Mouse (Mus musculus) kidney, embryonic 15.5 days (tissue): ENCODE results near the gene Plpp7. TPM values are rescaled to one million over a fixed set of nuclear protein-coding genes. Genes with fewer than 3 reads are reported as not detected.
A peak's percentile ranks its signal among the peaks of the same experiment; 100 is the strongest.

Source experiments
- ATAC-seq: fragments of 200-750 bp; cut with Nextera tagmentation; replicated peaks from 2 replicates; pipeline ENCODE4 v1.8.0; 2017; ENCODE audit warnings: moderate TSS enrichment; ENCODE audit not compliant: low FRiP score
- H3K27ac ChIP-seq: fragments of 300-500 bp; sonication (generic); 2 replicates; pipeline ENCODE4 v1.5.1; 2015; ENCODE audit warnings: mild to moderate bottlenecking, inconsistent platforms
- H3K27me3 ChIP-seq: fragments of 300-500 bp; sonication (generic); 2 replicates; pipeline ENCODE4 v1.6.1; 2015; ENCODE audit warnings: inconsistent platforms
- H3K36me3 ChIP-seq: fragments of 300-500 bp; sonication (generic); 2 replicates; pipeline ENCODE4 v1.6.1; 2015; ENCODE audit warnings: inconsistent platforms
- H3K4me1 ChIP-seq: fragments of 300-500 bp; sonication (generic); 2 replicates; pipeline ENCODE4 v1.6.1; 2015; ENCODE audit warnings: inconsistent platforms
- H3K4me2 ChIP-seq: fragments of 300-500 bp; sonication (generic); 2 replicates; pipeline ENCODE4 v1.6.1; 2015; ENCODE audit warnings: moderate library complexity, mild to moderate bottlenecking, inconsistent platforms
- H3K4me3 ChIP-seq: fragments of 300-500 bp; sonication (generic); replicated peaks from 2 replicates; pipeline ENCODE4 v1.5.1; 2015; ENCODE audit warnings: mild to moderate bottlenecking, inconsistent platforms
- H3K9ac ChIP-seq: fragments of 300-500 bp; sonication (generic); 2 replicates; pipeline ENCODE4 v1.6.1; 2015; ENCODE audit warnings: mild to moderate bottlenecking, inconsistent platforms
- H3K9me3 ChIP-seq: fragments of 300-500 bp; sonication (generic); replicated peaks from 2 replicates; pipeline ENCODE4 v1.6.1; 2016; ENCODE audit warnings: inconsistent platforms
- WGBS: fragments of 180-500 bp; shearing (Covaris S2); methylation state at CpG from one replicate; pipeline ENCODE4 v1.1.7; 2015; ENCODE audit warnings: mixed read lengths; 5-methylcytosine and 5-hydroxymethylcytosine counted together
- polyA plus RNA-seq: library from polyadenylated mRNA; unstranded; fragments of >200 nt; fragmentation: Nextera tagmentation; extraction: Ambion mirVana; gene quantifications from 2 replicates; pipeline ENCODE4 v1.2.1, GENCODE M21; 2015

The Plpp7 gene
- polyA plus RNA-seq, 1 experiment from 2014 or later: 7.1 TPM

DNA sequence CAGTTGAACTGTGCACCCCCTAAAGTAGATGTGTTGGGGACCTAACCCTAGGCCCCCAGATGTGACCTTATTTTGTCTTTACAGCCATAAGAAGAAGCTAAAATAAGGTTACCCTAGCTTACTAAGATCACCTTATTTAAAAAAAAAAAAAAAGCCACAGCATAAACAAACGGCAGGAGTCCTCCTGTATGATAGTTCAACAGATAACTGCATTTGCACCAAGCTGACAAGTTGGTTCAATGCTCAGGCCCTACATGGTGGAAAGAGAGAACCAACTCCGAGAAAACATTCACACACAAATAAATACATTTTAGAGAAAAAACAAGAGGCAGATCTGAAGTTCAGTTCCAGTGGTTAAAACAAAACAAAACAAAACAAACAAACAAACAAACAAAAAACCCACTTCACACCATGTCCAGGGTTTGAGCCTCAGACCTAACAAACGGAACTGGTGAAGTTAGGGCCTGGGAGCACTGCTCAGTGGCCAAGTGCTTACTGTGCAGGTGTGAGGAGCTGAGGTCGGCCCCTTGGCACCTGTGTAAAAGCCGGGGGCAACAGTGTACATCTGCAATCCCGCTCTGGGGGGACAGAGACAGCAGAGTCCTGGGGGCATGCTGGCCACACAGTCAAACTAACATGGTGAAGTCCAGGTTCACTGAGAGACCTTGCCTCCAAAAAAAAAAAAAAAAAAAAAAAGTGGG is 36.7 kb downstream of the Plpp7 start:
- 57% methylated on average over 6 of the region's 6 CpGs for WGBS

DNA sequence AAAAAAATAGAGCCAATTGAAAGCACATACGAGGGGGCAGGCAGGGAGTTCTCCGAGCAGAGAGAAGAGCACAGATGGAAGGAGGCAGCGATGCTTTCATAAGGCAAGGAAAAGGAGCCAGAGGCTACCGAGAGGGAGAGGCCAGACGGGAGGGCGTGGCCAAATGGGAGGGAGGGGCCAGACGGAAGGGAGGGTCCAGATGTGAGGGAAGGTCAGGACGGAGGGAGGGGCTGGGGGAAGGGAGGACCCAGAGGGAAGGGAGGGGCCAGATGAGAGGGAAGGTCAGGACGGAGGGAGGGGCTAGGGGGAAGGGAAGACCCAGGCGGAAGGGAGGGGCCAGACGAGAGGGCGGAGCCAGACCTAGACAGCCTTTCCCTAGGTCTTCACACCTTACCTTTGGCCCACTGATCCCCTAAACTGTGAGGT is 37.3 kb downstream of the Plpp7 start:
- Histone ChIP-seq H3K4me3 (peak overlapping the region; percentile 10; the same call in 1 of the 2 replicates), H3K27me3 (0 out of 2 replicates have a peak, but pooled peaks cover 2% of the 10 kb centered on the region), H3K4me2 (peak overlapping the region; percentile 36), H3K9me3 (no peaks in the 10 kb centered on the region), H3K9ac (no peak overlapping the region), H3K4me1 (peaks cover 26% of the 10 kb centered on the region), H3K36me3 (no peaks in the 10 kb centered on the region), H3K27ac (no peak overlapping the region)
- no peak for ATAC-seq
- WGBS: 6% methylated on average over 12 of the region's 12 CpGs

More for the DNA sequence above, 36.7 kb downstream of the Plpp7 start:
- peak overlapping the region; percentile 36; the same call in 1 of the 2 replicates for H3K4me2 ChIP-seq
- H3K4me1 ChIP-seq: peaks cover 20% of the 10 kb centered on the region
- H3K36me3 ChIP-seq: no peaks in the 10 kb centered on the region
- no peak overlapping the region for H3K27ac ChIP-seq
- ATAC-seq: no peak
- H3K9me3 ChIP-seq: no peaks in the 10 kb centered on the region
- H3K9ac ChIP-seq: no peak overlapping the region
- H3K4me3 ChIP-seq: no peak overlapping the region
- 0 out of 2 replicates have a peak, but pooled peaks cover 2% of the 10 kb centered on the region for H3K27me3 ChIP-seq

- no peaks in the 10 kb centered on the region for H3K9me3 ChIP-seq
- 0 out of 2 replicates have a peak, but pooled peaks cover 2% of the 10 kb centered on the region for H3K27me3 ChIP-seq
- no peak overlapping the region for H3K4me3 ChIP-seq
- no peak overlapping the region for H3K4me2 ChIP-seq
- ATAC-seq: no peak
- no peaks in the 10 kb centered on the region for H3K36me3 ChIP-seq
- H3K9ac ChIP-seq: no peak overlapping the region
- peaks cover 21% of the 10 kb centered on the region for H3K4me1 ChIP-seq
- no peak overlapping the region for H3K27ac ChIP-seq
- 4% methylated on average over 2 of the region's 2 CpGs for WGBS
These were observed 38.7 kb downstream of the Plpp7 start for GRCm38 (mm10) chr2:32134039-32134438.

- H3K9me3 ChIP-seq: no peaks in the 10 kb centered on the region
- H3K27me3 ChIP-seq: no peaks in the 10 kb centered on the region
- peak overlapping the region; percentile 87 for H3K4me2 ChIP-seq
- H3K4me3 ChIP-seq: peak overlapping the region; percentile 74
- peak; percentile 94 for ATAC-seq
- peak overlapping the region; percentile 74 for H3K9ac ChIP-seq
- under 1% methylated on average over 40 of the region's 40 CpGs for WGBS
- no peaks in the 10 kb centered on the region for H3K36me3 ChIP-seq
- peak overlapping the region; percentile 95 for H3K27ac ChIP-seq
- H3K4me1 ChIP-seq: peaks cover 18% of the 10 kb centered on the region
These were observed 42.4 kb downstream of the Plpp7 start for GRCm38 (mm10) chr2:32137667-32138266.

DNA sequence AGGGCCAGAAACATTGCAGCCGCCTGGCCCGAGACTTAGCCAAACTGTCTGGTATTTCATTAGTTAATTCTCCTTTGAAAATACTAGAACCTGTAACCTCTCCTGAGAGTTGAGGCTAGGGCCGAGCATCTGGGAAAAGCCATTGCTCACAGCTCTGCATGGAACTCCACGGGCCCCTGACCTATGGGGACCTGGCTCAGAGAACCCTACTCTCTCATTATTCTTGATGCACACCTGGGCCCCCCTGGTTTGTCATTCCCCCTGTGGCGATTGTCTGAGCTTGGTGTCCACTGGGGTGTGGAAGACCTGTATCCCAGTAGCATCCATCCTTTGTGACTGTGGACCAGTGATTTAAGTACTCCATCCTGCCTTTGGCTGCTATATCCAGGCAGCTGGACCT is 44.0 kb downstream of the Plpp7 start:
- no peak for ATAC-seq
- H3K4me2 ChIP-seq: no peak overlapping the region
- no peak overlapping the region for H3K4me3 ChIP-seq
- H3K27me3 ChIP-seq: no peaks in the 10 kb centered on the region
- H3K27ac ChIP-seq: no peak overlapping the region
- peaks cover 17% of the 10 kb centered on the region for H3K4me1 ChIP-seq
- WGBS: 78% methylated on average over 5 of the region's 5 CpGs
- H3K9ac ChIP-seq: no peak overlapping the region
- no peaks in the 10 kb centered on the region for H3K36me3 ChIP-seq
- H3K9me3 ChIP-seq: no peaks in the 10 kb centered on the region

DNA sequence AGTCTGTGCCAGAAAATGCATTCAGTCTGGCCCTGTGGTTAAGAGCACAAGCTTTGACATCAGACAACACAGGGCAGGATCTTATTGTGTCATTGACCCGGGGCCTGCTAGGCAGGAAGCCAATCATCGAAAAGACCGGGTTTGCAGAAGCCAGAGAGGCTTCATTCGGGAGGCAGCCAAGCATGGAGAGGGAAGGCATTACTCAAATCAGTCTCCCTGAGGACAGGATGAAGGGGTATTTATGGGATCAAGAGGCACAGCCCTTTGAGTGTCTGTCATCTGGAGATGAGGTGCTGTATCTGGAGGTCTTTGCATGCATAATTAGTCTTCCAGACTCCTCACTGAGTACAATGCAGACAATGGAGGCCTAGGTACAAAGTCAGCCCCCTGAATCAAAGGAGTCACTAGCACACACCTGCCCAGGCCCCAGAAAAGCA is 45.2 kb downstream of the Plpp7 start:
- Histone ChIP-seq H3K36me3 (no peaks in the 10 kb centered on the region), H3K4me1 (peaks cover 17% of the 10 kb centered on the region), H3K27me3 (no peaks in the 10 kb centered on the region), H3K4me2 (no peak overlapping the region), H3K4me3 (no peak overlapping the region), H3K27ac (no peak overlapping the region), H3K9me3 (no peaks in the 10 kb centered on the region), H3K9ac (no peak overlapping the region)
- no peak for ATAC-seq
- 16% methylated on average over 4 of the region's 4 CpGs for WGBS

DNA sequence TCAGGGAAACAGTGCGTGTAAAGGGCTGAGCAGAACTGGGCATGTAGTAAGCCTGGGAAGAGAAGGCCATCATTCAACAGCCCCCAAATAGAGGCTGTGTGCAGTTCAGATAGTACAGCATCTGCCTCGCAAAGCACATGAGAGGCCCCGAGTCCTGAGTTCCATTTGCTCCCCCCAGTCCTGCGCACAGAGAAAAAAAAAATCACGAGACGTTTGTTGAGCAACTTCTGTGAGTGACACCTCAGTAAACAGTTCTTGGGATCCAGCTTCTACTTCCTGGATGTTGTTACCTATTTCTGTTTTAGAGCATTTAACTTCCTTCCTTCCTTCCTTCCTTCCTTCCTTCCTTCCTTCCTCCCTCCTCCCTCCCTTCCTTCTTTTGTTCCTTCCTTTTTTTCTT is 46.3 kb downstream of the Plpp7 start:
- no peak for ATAC-seq
- 72% methylated on average over 6 of the region's 6 CpGs for WGBS
- Histone ChIP-seq H3K27ac (no peak overlapping the region), H3K9ac (no peak overlapping the region), H3K4me3 (no peak overlapping the region), H3K36me3 (no peaks in the 10 kb centered on the region), H3K4me2 (no peak overlapping the region), H3K4me1 (peaks cover 17% of the 10 kb centered on the region), H3K9me3 (no peaks in the 10 kb centered on the region), H3K27me3 (no peaks in the 10 kb centered on the region)

DNA sequence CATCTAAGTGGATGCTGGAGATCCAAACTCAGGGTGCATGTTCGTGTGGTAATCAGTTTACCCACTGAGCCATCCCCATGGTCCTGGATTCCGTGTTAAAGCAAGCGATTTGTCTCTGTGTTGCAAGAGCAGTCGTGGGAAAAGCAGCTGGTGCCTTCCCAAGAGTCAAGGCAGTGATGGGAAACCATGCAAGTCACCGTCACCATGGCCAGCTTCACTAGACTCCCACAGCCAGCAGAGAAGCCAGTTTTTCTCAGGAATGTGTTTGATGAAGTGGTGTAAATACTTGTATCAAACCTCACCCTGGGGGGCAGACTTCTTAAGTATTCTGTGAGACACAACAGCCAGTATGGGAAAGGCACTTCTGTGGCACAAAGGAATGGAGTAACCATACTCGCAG is 47.0 kb downstream of the Plpp7 start:
- Histone ChIP-seq H3K4me2 (no peak overlapping the region), H3K4me1 (peaks cover 9% of the 10 kb centered on the region), H3K27ac (no peak overlapping the region), H3K4me3 (no peak overlapping the region), H3K9me3 (no peaks in the 10 kb centered on the region), H3K9ac (no peak overlapping the region), H3K36me3 (no peaks in the 10 kb centered on the region), H3K27me3 (no peaks in the 10 kb centered on the region)
- ATAC-seq: no peak
- WGBS: 59% methylated on average over 6 of the region's 6 CpGs

DNA sequence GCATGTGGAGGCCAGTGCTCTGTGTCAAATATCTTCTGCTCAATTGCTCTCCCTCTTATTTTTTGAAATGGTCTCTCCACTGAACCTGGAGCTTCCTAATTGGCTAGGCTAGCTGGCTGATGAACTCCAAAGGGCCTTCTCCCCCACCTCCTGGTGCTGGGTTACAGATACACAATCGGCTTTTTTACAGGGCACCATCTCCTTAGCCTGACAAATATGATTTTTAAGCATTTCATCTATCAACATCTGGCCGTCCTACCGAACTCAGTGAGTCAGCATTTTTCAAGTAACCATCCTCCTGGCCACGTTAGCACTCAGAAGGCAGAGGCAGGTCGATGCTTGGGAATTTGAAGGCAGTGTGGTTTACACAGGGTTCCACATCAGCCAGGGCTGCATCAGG is 49.3 kb downstream of the Plpp7 start:
- H3K9ac ChIP-seq: no peak overlapping the region
- 86% methylated on average over 5 of the region's 5 CpGs for WGBS
- H3K4me3 ChIP-seq: no peak overlapping the region
- no peaks in the 10 kb centered on the region for H3K9me3 ChIP-seq
- no peak overlapping the region for H3K4me2 ChIP-seq
- no peak for ATAC-seq
- peaks cover 7% of the 10 kb centered on the region; the same call in 1 of the 2 replicates for H3K4me1 ChIP-seq
- H3K36me3 ChIP-seq: no peaks in the 10 kb centered on the region
- no peaks in the 10 kb centered on the region for H3K27me3 ChIP-seq
- H3K27ac ChIP-seq: no peak overlapping the region

DNA sequence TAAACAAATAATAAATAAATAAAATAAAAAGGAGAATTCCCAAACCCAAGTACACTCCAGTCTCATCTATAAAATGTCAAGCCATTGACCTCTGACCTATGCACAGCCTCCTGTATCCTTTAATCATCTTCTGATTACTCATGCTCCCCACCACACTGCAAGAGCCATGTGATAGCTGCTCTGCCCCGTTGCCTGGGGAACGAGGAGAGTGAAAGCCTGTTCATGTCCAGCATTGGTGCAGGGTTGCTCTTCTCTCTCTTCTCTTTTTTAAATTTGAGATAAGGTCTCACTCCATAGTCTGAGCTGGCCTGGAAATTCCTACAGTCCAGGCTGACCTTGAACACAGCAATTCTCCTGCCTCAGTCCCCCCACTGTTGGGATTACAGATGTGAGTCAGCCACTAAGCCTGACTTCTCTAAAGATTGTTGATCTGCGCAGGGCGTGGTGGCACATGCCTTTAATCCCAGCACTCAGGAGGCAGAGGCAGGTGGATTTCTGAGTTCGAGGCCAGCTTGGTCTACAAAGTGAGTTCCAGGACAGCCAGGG is 51.4 kb downstream of the Plpp7 start:
- H3K4me2 ChIP-seq: no peak overlapping the region
- ATAC-seq: no peak
- no peaks in the 10 kb centered on the region for H3K27me3 ChIP-seq
- H3K9ac ChIP-seq: no peak overlapping the region
- no peaks in the 10 kb centered on the region for H3K36me3 ChIP-seq
- 74% methylated on average over 5 of the region's 5 CpGs for WGBS
- no peak overlapping the region for H3K27ac ChIP-seq
- H3K4me1 ChIP-seq: 0 out of 2 replicates have a peak, but pooled peaks cover 5% of the 10 kb centered on the region
- H3K9me3 ChIP-seq: no peaks in the 10 kb centered on the region
- H3K4me3 ChIP-seq: no peak overlapping the region

DNA sequence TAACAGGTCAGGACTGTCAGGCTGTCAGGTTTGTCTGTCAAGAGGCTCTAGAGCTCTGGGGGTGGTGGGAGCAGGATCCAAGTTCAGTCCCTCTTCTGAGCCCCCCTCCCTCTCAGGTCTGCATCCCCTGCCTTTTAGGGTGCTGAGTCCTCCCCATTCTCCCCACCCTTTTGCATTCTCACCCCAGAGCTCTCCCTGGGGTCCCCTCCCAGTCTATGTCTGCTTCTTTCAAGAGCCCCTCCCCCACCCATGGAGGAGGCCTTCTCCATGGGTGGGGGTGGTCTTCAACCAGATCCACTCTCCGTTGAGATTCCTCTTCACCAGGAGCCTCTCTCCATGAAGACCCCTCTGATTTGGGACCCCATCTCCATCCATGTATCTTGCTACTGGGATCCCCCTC is 54.8 kb downstream of the Plpp7 start:
- Histone ChIP-seq H3K4me3 (peak overlapping the region; percentile 87), H3K4me1 (peaks cover 36% of the 10 kb centered on the region), H3K9ac (no peak overlapping the region; the same call in 1 of the 2 replicates), H3K36me3 (no peaks in the 10 kb centered on the region), H3K27me3 (no peaks in the 10 kb centered on the region), H3K27ac (peak overlapping the region; percentile 99), H3K4me2 (peak overlapping the region; percentile 69), H3K9me3 (no peaks in the 10 kb centered on the region)
- no peak for ATAC-seq
- WGBS: 32% methylated on average over 1 of the region's 1 CpGs

- H3K36me3 ChIP-seq: no peaks in the 10 kb centered on the region
- peak overlapping the region; percentile 69 for H3K4me2 ChIP-seq
- peak overlapping the region; percentile 99 for H3K9ac ChIP-seq
- no peaks in the 10 kb centered on the region for H3K27me3 ChIP-seq
- peaks cover 40% of the 10 kb centered on the region for H3K4me1 ChIP-seq
- 8% methylated on average over 7 of the region's 7 CpGs for WGBS
- H3K9me3 ChIP-seq: no peaks in the 10 kb centered on the region
- peak overlapping the region; percentile 87 for H3K4me3 ChIP-seq
- peak overlapping the region; percentile 99 for H3K27ac ChIP-seq
- no peak for ATAC-seq
These were observed 55.2 kb downstream of the Plpp7 start for GRCm38 (mm10) chr2:32150562-32150923.
